Mouse (Mus musculus) right cerebral cortex, adult 2 months (tissue): Measurements from ENCODE around the gene Lef1.

Experiments used
- DNase-seq, 2 experiments: peaks; one replicate each; pipeline ENCODE4 v3.0.0; 2021 to 2022; ENCODE audit warnings: low spot score in 2 of 2

Gene Lef1

GRCm38 (mm10) chr3:131107301-131108093 lies 2.8 kb upstream of the Lef1 start:
- DNase-seq = no peak

- DNase-seq = no peak
Observed at GRCm38 (mm10) chr3:131108094-131108653, 2.1 kb upstream of the Lef1 start.

- DNase-seq = no peak
Observed at GRCm38 (mm10) chr3:131109066-131109685, 1.1 kb upstream of the Lef1 start.

- no peak for DNase-seq
Observed at GRCm38 (mm10) chr3:131109686-131110070, 593 bp upstream of the Lef1 start.

- no peak for DNase-seq
Observed at GRCm38 (mm10) chr3:131111151-131111850, 1.0 kb downstream of the Lef1 start.

GRCm38 (mm10) chr3:131111851-131112572 lies 1.7 kb downstream of the Lef1 start:
- peak in 1 of 2 experiments; percentile 8 for DNase-seq

- DNase-seq = no peak
Observed at GRCm38 (mm10) chr3:131112573-131112955, 2.3 kb downstream of the Lef1 start.

GRCm38 (mm10) chr3:131113029-131113428 lies 2.8 kb downstream of the Lef1 start:
- no peak for DNase-seq

- no peak for DNase-seq
Observed at GRCm38 (mm10) chr3:131116116-131116515, 5.8 kb downstream of the Lef1 start.

GRCm38 (mm10) chr3:131117352-131117751 lies 7.1 kb downstream of the Lef1 start:
- no peak for DNase-seq

- DNase-seq = no peak
Observed at GRCm38 (mm10) chr3:131117883-131118282, 7.6 kb downstream of the Lef1 start.

- no peak for DNase-seq
Observed at GRCm38 (mm10) chr3:131119435-131119834, 9.2 kb downstream of the Lef1 start.

GRCm38 (mm10) chr3:131123501-131123900 lies 13.2 kb downstream of the Lef1 start:
- no peak for DNase-seq

- DNase-seq = peak in 1 of 2 experiments; percentile 5
Observed at GRCm38 (mm10) chr3:131125873-131126272, 15.6 kb downstream of the Lef1 start.

- DNase-seq = no peak
Observed at GRCm38 (mm10) chr3:131126438-131126837, 16.2 kb downstream of the Lef1 start.

- DNase-seq = no peak
Observed at GRCm38 (mm10) chr3:131134003-131134402, 23.7 kb downstream of the Lef1 start.

GRCm38 (mm10) chr3:131135434-131135833 lies 25.2 kb downstream of the Lef1 start:
- DNase-seq = no peak

- DNase-seq = no peak
Observed at GRCm38 (mm10) chr3:131136455-131136854, 26.2 kb downstream of the Lef1 start.

GRCm38 (mm10) chr3:131137119-131137781 lies 27.0 kb downstream of the Lef1 start:
- no peak for DNase-seq

- no peak for DNase-seq
Observed at GRCm38 (mm10) chr3:131138224-131138623, 28.0 kb downstream of the Lef1 start.

GRCm38 (mm10) chr3:131138797-131139196 lies 28.5 kb downstream of the Lef1 start:
- no peak for DNase-seq
